Mouse (Mus musculus) MEL (cell line): ENCODE measurements at regions not wholly inside any gene's neighbourhood (a gene's known extent, or its start where the extent isn't known, plus 50 kb on each side); places are given as distances from the start of the nearest gene placed in this dataset.

ENCODE experiments used
- CTCF ChIP-seq, 3 experiments: IDR thresholded peaks in 2 of 3; conservative IDR thresholded peaks in 1 of 3; 2 replicates each; pipeline ENCODE4 v1.5.1; 2011 to 2012; ENCODE audit warnings: low read length in 3 of 3, low read depth in 2 of 3, mild to moderate bottlenecking in 2 of 3, improper control_type of control experiment in 1 of 3, inconsistent platforms in 1 of 3, mixed read lengths in 1 of 3, moderate library complexity in 1 of 3; ENCODE audit not compliant: control insufficient read depth in 1 of 3, insufficient read depth in 1 of 3, poor library complexity in 1 of 3, severe bottlenecking in 1 of 3
- E2F4 ChIP-seq: IDR thresholded peaks from 2 replicates; pipeline ENCODE4 v1.6.1; 2011; ENCODE audit warnings: low read depth, low read length, improper control_type of control experiment, borderline replicate concordance
- MAX ChIP-seq: IDR thresholded peaks from 2 replicates; pipeline ENCODE4 v1.6.1; 2011; ENCODE audit warnings: low read length, improper control_type of control experiment
- POLR2A ChIP-seq, 2 experiments: IDR thresholded peaks; 2 replicates each; pipeline ENCODE4 v1.6.1; 2011 to 2012; ENCODE audit warnings: low read length in 2 of 2, mild to moderate bottlenecking in 2 of 2, control low read depth in 1 of 2, improper control_type of control experiment in 1 of 2, low read depth in 1 of 2, moderate library complexity in 1 of 2; ENCODE audit not compliant: control insufficient read depth in 1 of 2, insufficient read depth in 1 of 2, poor library complexity in 1 of 2
- POLR2AphosphoS2 ChIP-seq: IDR thresholded peaks from 2 replicates; pipeline ENCODE4 v1.6.1; 2011; ENCODE audit warnings: low read length, improper control_type of control experiment
- TBP ChIP-seq: IDR thresholded peaks from 2 replicates; pipeline ENCODE4 v1.8.0; 2011; ENCODE audit warnings: low read depth, low read length, improper control_type of control experiment
- TCF12 ChIP-seq: IDR thresholded peaks from 2 replicates; pipeline ENCODE4 v1.6.1; 2014; ENCODE audit warnings: low read depth, mild to moderate bottlenecking, inconsistent platforms, low read length, improper control_type of control experiment, moderate library complexity
- UBTF ChIP-seq: IDR thresholded peaks from 2 replicates; pipeline ENCODE4 v1.6.1; 2012; ENCODE audit warnings: low read depth, mild to moderate bottlenecking, inconsistent platforms, low read length, improper control_type of control experiment, moderate library complexity, borderline replicate concordance; ENCODE audit not compliant: insufficient read depth
- USF1 ChIP-seq: IDR thresholded peaks from 2 replicates; pipeline ENCODE4 v1.6.1; 2014; ENCODE audit warnings: low read depth, mild to moderate bottlenecking, inconsistent platforms, low read length, improper control_type of control experiment, moderate library complexity

DNA sequence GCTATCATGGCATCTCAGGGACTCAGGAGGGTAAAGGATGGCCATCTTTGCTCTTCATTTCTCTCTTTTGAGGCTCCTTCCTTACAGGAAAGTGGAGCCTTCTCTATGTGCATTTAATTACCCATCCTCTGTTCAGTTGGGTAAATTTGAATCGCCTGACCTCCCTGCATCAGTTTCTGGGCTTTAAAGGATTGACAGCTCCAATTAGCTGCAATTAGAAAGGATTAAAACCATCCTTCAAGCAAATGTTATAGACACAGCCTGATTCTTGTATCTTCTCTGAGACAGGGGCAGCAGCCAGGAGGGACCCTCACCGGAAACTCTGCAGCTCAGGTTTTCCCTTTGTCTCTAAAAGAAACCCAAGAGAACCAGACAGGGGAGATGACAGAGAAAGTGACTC lies 345.3 kb downstream of the Gm9195 start:
- TF ChIP-seq POLR2AphosphoS2: no peak
- TF ChIP-seq CTCF (IDR thresholded peaks at IDR 0.05 in 2 of 3, conservative IDR thresholded peaks at IDR 0.05 in 1 of 3; ENCODE audit: control insufficient read depth in 1 of 3, insufficient read depth in 1 of 3, low read depth in 2 of 3, low read length in 3 of 3, poor library complexity in 1 of 3, severe bottlenecking in 1 of 3): no peak
- TF ChIP-seq MAX: no peak
- no peak for TF ChIP-seq TBP
- no peak for TF ChIP-seq TCF12
- no peak for TF ChIP-seq UBTF
- no peak for TF ChIP-seq POLR2A (IDR thresholded peaks at IDR 0.05; ENCODE audit: control insufficient read depth in 1 of 2, insufficient read depth in 1 of 2, low read depth in 1 of 2, low read length in 2 of 2, poor library complexity in 1 of 2)
- no peak for TF ChIP-seq USF1
- TF ChIP-seq E2F4: no peak
